Mouse (Mus musculus): ENCODE results near the gene Fam234b.

GRCm38 (mm10) chr6:135267221-135267620, 69.4 kb downstream of the Fam234b start:
- TF ChIP-seq CTCF (IDR thresholded peaks at IDR 0.05; ENCODE audit: borderline replicate concordance, control insufficient read depth, extremely low read depth, insufficient read depth, low read length, poor library complexity) (no peak), POLR2A (IDR thresholded peaks at IDR 0.05; ENCODE audit: control insufficient read depth, extremely low read depth, insufficient read depth, low read length, poor library complexity) (no peak)

Data from thymus, adult 2 months (tissue).